Mouse (Mus musculus): ENCODE measurements around the gene Magi3.

DNA sequence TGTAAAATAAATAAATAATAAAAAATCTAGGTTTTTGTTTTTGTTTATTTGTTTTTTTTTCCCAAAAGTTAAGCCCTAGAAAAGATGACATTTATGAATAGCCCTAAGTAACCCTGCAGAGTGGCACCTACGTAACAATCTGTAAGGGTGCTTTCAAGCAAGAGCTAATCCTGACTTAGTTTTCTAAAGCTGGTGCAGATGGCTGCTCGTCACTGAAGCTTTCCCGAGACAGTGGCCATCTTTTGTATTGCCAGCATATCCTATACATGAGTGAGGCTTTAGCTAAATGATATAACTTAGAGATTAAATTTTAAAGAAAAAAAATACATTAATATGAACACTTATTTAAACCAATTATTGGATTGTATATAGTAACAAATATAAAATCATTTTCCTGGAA, 202.2 kb downstream of the Magi3 start:
- TF ChIP-seq CTCF (conservative IDR thresholded peaks at IDR 0.05; ENCODE audit: low read length) (no peak), NANOG (IDR thresholded peaks at IDR 0.05; ENCODE audit: borderline replicate concordance, low read length) (no peak), POU5F1 (IDR thresholded peaks at IDR 0.05; ENCODE audit: borderline replicate concordance, low read length) (no peak)
